Mouse (Mus musculus) embryo, embryonic 10 days (tissue): Measurements from ENCODE around the gene Smarca5.

ENCODE experiments used
- DNase-seq: peaks from one replicate; pipeline ENCODE4 v3.0.0-alpha.2; 2015; ENCODE audit warnings: low spot score

Gene Smarca5

GRCm38 (mm10) chr8:80739155-80739924 lies at the start of gene Smarca5:
Smarca5 (minus strand) TSS chr8:80739497.
- DNase-seq, result peak; percentile 94

- DNase-seq, result no peak
Measured at GRCm38 (mm10) chr8:80784559-80784958, 45.3 kb upstream of the Smarca5 start.

GRCm38 (mm10) chr8:80783271-80783670 lies 44.0 kb upstream of the Smarca5 start:
- DNase-seq, result no peak

- no peak for DNase-seq
Measured at GRCm38 (mm10) chr8:80781338-80781737, 42.0 kb upstream of the Smarca5 start.

- no peak for DNase-seq
Measured at GRCm38 (mm10) chr8:80780271-80780670, 41.0 kb upstream of the Smarca5 start.

- DNase-seq, result peak; percentile 24
Measured at GRCm38 (mm10) chr8:80776436-80776835, 37.1 kb upstream of the Smarca5 start.

- DNase-seq, result no peak
Measured at GRCm38 (mm10) chr8:80772732-80773460, 33.6 kb upstream of the Smarca5 start.

- DNase-seq, result no peak
Measured at GRCm38 (mm10) chr8:80768451-80768850, 29.2 kb upstream of the Smarca5 start.

GRCm38 (mm10) chr8:80753017-80753715 lies 13.9 kb upstream of the Smarca5 start:
- peak; percentile 93 for DNase-seq

GRCm38 (mm10) chr8:80752429-80752828 lies 13.1 kb upstream of the Smarca5 start:
- no peak for DNase-seq

- DNase-seq, result peak; percentile 15
Measured at GRCm38 (mm10) chr8:80749091-80749490, 9.8 kb upstream of the Smarca5 start.

- DNase-seq, result no peak
Measured at GRCm38 (mm10) chr8:80739932-80740331, 635 bp upstream of the Smarca5 start.

GRCm38 (mm10) chr8:80738388-80739154 lies 726 bp downstream of the Smarca5 start:
- DNase-seq, result peak; percentile 61

- DNase-seq, result no peak
Measured at GRCm38 (mm10) chr8:80738046-80738387, 1.3 kb downstream of the Smarca5 start.

- DNase-seq, result no peak
Measured at GRCm38 (mm10) chr8:80732326-80732725, 7.0 kb downstream of the Smarca5 start.

- no peak for DNase-seq
Measured at GRCm38 (mm10) chr8:80714461-80714860, 24.8 kb downstream of the Smarca5 start.

GRCm38 (mm10) chr8:80710670-80711400 lies 28.5 kb downstream of the Smarca5 start:
- peak; percentile 50 for DNase-seq

- peak; percentile 74 for DNase-seq
Measured at GRCm38 (mm10) chr8:80688141-80688540, 51.2 kb downstream of the Smarca5 start.

- no peak for DNase-seq
Measured at GRCm38 (mm10) chr8:80683756-80684335, 55.5 kb downstream of the Smarca5 start.

- DNase-seq, result no peak
Measured at GRCm38 (mm10) chr8:80682594-80682993, 56.7 kb downstream of the Smarca5 start.
